Mouse (Mus musculus): Measurements from ENCODE around the gene Ubald1. TPM values are rescaled to one million over a fixed set of nuclear protein-coding genes. Genes with fewer than 3 reads are reported as not detected.

Gene Ubald1
- total and polyA plus RNA-seq, 3 experiments: 2.8 to 25.6 TPM; not detected in 1

- Histone ChIP-seq H3K36me3 (ENCODE audit: control insufficient read depth in 1 of 2, insufficient read depth in 2 of 2, low read length in 2 of 2) (peaks cover 0 to 7% of the 10 kb centered on the region in 2 experiments; a peak in 2 of 4 replicates), H3K27me3 (ENCODE audit: control insufficient read depth in 1 of 2, insufficient read depth in 2 of 2, low read length in 2 of 2) (no peaks in the 10 kb centered on the region), H3K4me1 (ENCODE audit: control insufficient read depth in 1 of 2, insufficient read depth in 2 of 2, low read length in 2 of 2) (peaks cover 2 to 25% of the 10 kb centered on the region in 2 experiments; a peak in 3 of 4 replicates), H3K9ac (ENCODE audit: control insufficient read depth, low read depth, low read length, poor library complexity, severe bottlenecking) (peak overlapping the region; percentile 90), H3K4me3 (ENCODE audit: control insufficient read depth in 1 of 2, insufficient read depth in 1 of 2, low read depth in 2 of 2, low read length in 2 of 2) (peak overlapping the region; percentile 83 to 92), H3K79me2 (ENCODE audit: control insufficient read depth, insufficient read depth, low read length, poor library complexity) (peaks cover 19% of the 10 kb centered on the region), H3K27ac (ENCODE audit: control insufficient read depth, low read depth, low read length) (peak overlapping the region; percentile 93), H3K9me3 (replicated peaks; ENCODE audit: insufficient read depth, low read length) (no peaks in the 10 kb centered on the region)
- TF ChIP-seq MYC (IDR thresholded peaks at IDR 0.05; ENCODE audit: low read depth, low read length): no peak; the same call in 1 of the 2 replicates
- no peak for TF ChIP-seq MAFK (IDR thresholded peaks at IDR 0.05; ENCODE audit: borderline replicate concordance, low read depth, low read length)
- peak; percentile 53; the same call in 1 of the 2 replicates for TF ChIP-seq ETS1 (IDR thresholded peaks at IDR 0.05; ENCODE audit: low read depth, low read length)
- TF ChIP-seq POLR2AphosphoS2 (IDR thresholded peaks at IDR 0.05; ENCODE audit: low read length): peak; percentile 64
- peak; percentile 94 for TF ChIP-seq HCFC1 (IDR thresholded peaks at IDR 0.05; ENCODE audit: low read depth, low read length)
- no peak for TF ChIP-seq RCOR1 (IDR thresholded peaks at IDR 0.05; ENCODE audit: low read depth, low read length)
- TF ChIP-seq ELF1 (IDR thresholded peaks at IDR 0.05; ENCODE audit: low read depth, low read length): peak; percentile 64
- TF ChIP-seq SMC3 (IDR thresholded peaks at IDR 0.05; ENCODE audit: low read depth, low read length): peak; percentile 1; the same call in 1 of the 2 replicates
- peak; percentile 51; the same call in 1 of the 2 replicates for TF ChIP-seq NRF1 (IDR thresholded peaks at IDR 0.05; ENCODE audit: insufficient read depth, low read depth, low read length, poor library complexity, severe bottlenecking)
- TF ChIP-seq TCF12 (IDR thresholded peaks at IDR 0.05; ENCODE audit: low read depth, low read length): peak; percentile 17; the same call in 1 of the 2 replicates
- TF ChIP-seq SIN3A (IDR thresholded peaks at IDR 0.05; ENCODE audit: low read length): peak; percentile 91
- TF ChIP-seq ZMIZ1 (IDR thresholded peaks at IDR 0.05; ENCODE audit: low read depth, low read length): peak; percentile 58
- peak; percentile 40; the same call in 1 of the 2 replicates for TF ChIP-seq USF1 (IDR thresholded peaks at IDR 0.05; ENCODE audit: low read depth, low read length)
- peak; percentile 78; the same call in 1 of the 2 replicates for TF ChIP-seq CHD1 (IDR thresholded peaks at IDR 0.05; ENCODE audit: low read depth, low read length)
- TF ChIP-seq GATA1 (IDR thresholded peaks at IDR 0.05; ENCODE audit: low read depth, low read length): no peak
- TF ChIP-seq MAX (IDR thresholded peaks at IDR 0.05; ENCODE audit: low read length): peak; percentile 82
- TF ChIP-seq POLR2A (IDR thresholded peaks at IDR 0.05; ENCODE audit: control insufficient read depth in 1 of 2, insufficient read depth in 1 of 2, low read depth in 1 of 2, low read length in 2 of 2, poor library complexity in 1 of 2): peak; percentile 50 to 81; a peak in 3 of 4 replicates
- peak; percentile 66 for TF ChIP-seq NELFE (IDR thresholded peaks at IDR 0.05; ENCODE audit: low read depth, low read length)
- no peak for TF ChIP-seq UBTF (IDR thresholded peaks at IDR 0.05; ENCODE audit: borderline replicate concordance, insufficient read depth, low read depth, low read length)
- no peak for TF ChIP-seq MEF2A (IDR thresholded peaks at IDR 0.05; ENCODE audit: extremely low read depth, insufficient replicate concordance, low read depth, low read length, poor library complexity, severe bottlenecking)
- peak; percentile 78 for TF ChIP-seq MXI1 (IDR thresholded peaks at IDR 0.05; ENCODE audit: low read depth, low read length)
- no peak for TF ChIP-seq GABPA (IDR thresholded peaks at IDR 0.05; ENCODE audit: low read depth, low read length)
- TF ChIP-seq CHD2 (IDR thresholded peaks at IDR 0.05; ENCODE audit: low read length): no peak
- peak; percentile 56; the same call in 1 of the 2 replicates for TF ChIP-seq MAZ (IDR thresholded peaks at IDR 0.05; ENCODE audit: low read depth, low read length)
- peak; percentile 71 for TF ChIP-seq KAT2A (conservative IDR thresholded peaks at IDR 0.05; ENCODE audit: low read depth, low read length)
- no peak for TF ChIP-seq ZNF384 (IDR thresholded peaks at IDR 0.05; ENCODE audit: low read depth, low read length)
- no peak for TF ChIP-seq TBP (IDR thresholded peaks at IDR 0.05; ENCODE audit: low read depth, low read length)
- TF ChIP-seq EP300 (IDR thresholded peaks at IDR 0.05; ENCODE audit: low read depth in 1 of 2, low read length in 2 of 2): no peak
- peak; percentile 62; the same call in 1 of the 2 replicates for TF ChIP-seq POLR2AphosphoS5 (IDR thresholded peaks at IDR 0.05; ENCODE audit: borderline replicate concordance, low read depth, low read length)
- TF ChIP-seq BHLHE40 (IDR thresholded peaks at IDR 0.05; ENCODE audit: borderline replicate concordance, low read depth, low read length): no peak
- no peak for TF ChIP-seq ZC3H11A (IDR thresholded peaks at IDR 0.05; ENCODE audit: low read depth, low read length)
- TF ChIP-seq CTCF (IDR thresholded peaks at IDR 0.05 in 2 of 3, conservative IDR thresholded peaks at IDR 0.05 in 1 of 3; ENCODE audit: control insufficient read depth in 1 of 3, insufficient read depth in 1 of 3, low read depth in 2 of 3, low read length in 3 of 3, poor library complexity in 1 of 3, severe bottlenecking in 1 of 3): peak in 2 of 3 experiments; percentile 24 to 33; a peak in 4 of 6 replicates
- peak; percentile 90 for DNase-seq (ENCODE audit: low read depth, low spot score)
Measured at GRCm38 (mm10) chr16:4879708-4880124, 399 bp downstream of the Ubald1 start.
